Mouse (Mus musculus): Measurements from ENCODE around the gene Olfr1317. TPM values are rescaled to one million over a fixed set of nuclear protein-coding genes. Genes with fewer than 3 reads are reported as not detected.

Olfr1317 gene
- not detected in 2 replicates for polyA plus RNA-seq (2015; fragmentation: Nextera tagmentation; extraction: Ambion mirVana)

- no peak within 1 kb of the TSS for H3K4me3 ChIP-seq
- ATAC-seq (ENCODE audit: low FRiP score, low read depth), result no peak
Observed at GRCm38 (mm10) chr2:112140029-112140428, at the start of gene Olfr1317. Olfr1317 (plus strand) TSS chr2:112140329.

DNA sequence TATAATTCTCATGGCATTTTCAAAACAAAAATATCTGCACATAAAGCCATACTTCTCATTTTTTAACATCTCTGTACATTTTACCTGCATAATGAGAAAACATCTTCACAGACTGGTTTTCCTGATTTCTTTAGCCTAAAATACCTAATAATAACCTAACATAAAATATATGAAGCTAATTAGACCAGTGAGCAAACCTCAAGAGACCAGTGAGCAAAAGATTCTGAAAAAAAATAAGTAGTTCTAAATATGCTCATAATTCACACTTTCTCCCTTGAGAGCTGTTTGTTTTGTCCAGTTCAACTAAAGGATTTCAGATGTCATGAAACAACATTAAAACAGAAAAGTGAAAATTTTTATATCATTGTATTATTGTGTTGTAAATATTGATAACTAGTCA is 43.4 kb upstream of the Olfr1317 start, which contains the start of gene Olfr1314:
Gene Olfr1314, minus strand, starts transcription at position 101 of the 400 bp plus-strand sequence.
- Histone ChIP-seq H3K4me3 (no peak within 1 kb of the TSS), H3K4me2 (replicated peaks) (no peak within 1 kb of the TSS), H3K27ac (no peak within 1 kb of the TSS), H3K9me3 (no peaks in the 10 kb centered on the region), H3K4me1 (no peaks in the 10 kb centered on the region), H3K36me3 (no peaks in the 10 kb centered on the region), H3K27me3 (no peaks in the 10 kb centered on the region), H3K9ac (no peak within 1 kb of the TSS)
- ATAC-seq (ENCODE audit: low FRiP score, low read depth), result no peak

More at GRCm38 (mm10) chr2:112140029-112140428, at the start of gene Olfr1317:
- Histone ChIP-seq H3K36me3 (no peaks in the 10 kb centered on the region), H3K4me2 (replicated peaks) (no peak within 1 kb of the TSS), H3K27ac (no peak within 1 kb of the TSS), H3K9me3 (no peaks in the 10 kb centered on the region), H3K27me3 (no peaks in the 10 kb centered on the region), H3K9ac (no peak within 1 kb of the TSS), H3K4me1 (no peaks in the 10 kb centered on the region)
- 71% methylated on average over 2 of the region's 2 CpGs for WGBS

DNA sequence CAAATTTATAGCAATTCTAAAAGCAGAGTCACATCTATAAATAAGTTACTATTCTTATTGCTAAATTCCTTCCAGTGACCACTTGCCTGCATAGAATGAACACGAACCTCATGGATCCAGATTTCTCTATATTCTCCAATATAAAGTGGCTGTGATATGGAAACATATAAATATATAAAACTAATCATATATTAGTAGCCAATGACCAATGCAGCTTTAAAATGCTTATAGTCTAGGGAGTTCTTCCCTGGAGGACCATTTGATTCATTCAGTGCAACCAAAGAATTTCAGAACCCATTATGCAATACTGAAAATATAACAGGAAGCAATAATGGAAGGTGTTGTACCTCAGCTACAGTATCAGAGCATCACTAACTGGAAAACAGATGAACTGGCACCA is 24.8 kb upstream of the Olfr1317 start, which contains the start of gene Olfr1315-ps1:
Gene Olfr1315-ps1, minus strand, starts transcription at position 101 of the 400 bp plus-strand sequence.
- Histone ChIP-seq H3K27me3 (no peaks in the 10 kb centered on the region), H3K36me3 (no peaks in the 10 kb centered on the region), H3K27ac (no peak within 1 kb of the TSS), H3K9me3 (no peaks in the 10 kb centered on the region), H3K4me2 (replicated peaks) (no peak within 1 kb of the TSS), H3K4me3 (no peak within 1 kb of the TSS), H3K4me1 (no peaks in the 10 kb centered on the region), H3K9ac (no peak within 1 kb of the TSS)
- 73% methylated on average over 1 of the region's 1 CpGs for WGBS
- no peak for ATAC-seq (ENCODE audit: low FRiP score, low read depth)

DNA sequence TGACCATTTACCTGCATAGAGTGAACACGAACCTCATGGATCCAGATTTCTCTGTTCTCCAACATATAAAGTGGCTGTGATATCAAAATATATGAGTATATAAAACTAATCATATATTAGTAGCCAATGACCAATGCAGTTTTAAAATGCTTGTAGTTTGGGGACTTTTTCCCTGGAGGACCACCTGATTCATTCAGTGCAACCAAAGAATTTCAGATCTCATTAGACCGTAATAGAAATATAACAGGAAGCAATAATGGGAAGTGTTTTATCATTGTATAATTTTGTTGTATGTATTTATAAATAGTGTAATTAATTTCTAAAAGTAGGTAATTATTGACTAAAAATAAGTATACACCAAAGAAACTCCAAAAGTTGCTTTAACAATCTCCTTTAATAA is 5.3 kb upstream of the Olfr1317 start, which contains the start of gene Olfr1316:
Gene Olfr1316, minus strand, starts transcription at position 101 of the 400 bp plus-strand sequence.
- ATAC-seq (ENCODE audit: low FRiP score, low read depth), result no peak
- 89% methylated on average over 2 of the region's 2 CpGs for WGBS
- Histone ChIP-seq H3K4me1 (no peaks in the 10 kb centered on the region), H3K27ac (no peak within 1 kb of the TSS), H3K4me3 (no peak within 1 kb of the TSS), H3K9me3 (no peaks in the 10 kb centered on the region), H3K27me3 (no peaks in the 10 kb centered on the region), H3K36me3 (no peaks in the 10 kb centered on the region), H3K9ac (no peak within 1 kb of the TSS), H3K4me2 (replicated peaks) (no peak within 1 kb of the TSS)

- Histone ChIP-seq H3K36me3 (no peaks in the 10 kb centered on the region), H3K4me3 (no peak within 1 kb of the TSS), H3K4me2 (replicated peaks) (no peak within 1 kb of the TSS), H3K27ac (no peak within 1 kb of the TSS), H3K9ac (no peak within 1 kb of the TSS), H3K4me1 (no peaks in the 10 kb centered on the region), H3K27me3 (no peaks in the 10 kb centered on the region), H3K9me3 (no peaks in the 10 kb centered on the region)
- no peak for ATAC-seq (ENCODE audit: low FRiP score, low read depth)
Observed at GRCm38 (mm10) chr2:112153898-112154297, 13.8 kb downstream of the Olfr1317 start, which contains the start of gene Olfr1318. Olfr1318 (plus strand) TSS chr2:112154198.

Other genes with a start within 250 kb of the Olfr1317 start
- not detected in 2 replicates for gene Olfr1306, start 224.1 kb upstream of the Olfr1317 start, polyA plus RNA-seq (2015; fragmentation: Nextera tagmentation; extraction: Ambion mirVana)
- gene Olfr1307, start 190.9 kb upstream of the Olfr1317 start, polyA plus RNA-seq (2015; fragmentation: Nextera tagmentation; extraction: Ambion mirVana), result 0.01 TPM in 1 of 2 replicates, not detected in the other
- gene Olfr1308, start 175.4 kb upstream of the Olfr1317 start, polyA plus RNA-seq (2015; fragmentation: Nextera tagmentation; extraction: Ambion mirVana), result not detected in 2 replicates
- not detected in 2 replicates for gene Olfr1309, start 150.0 kb upstream of the Olfr1317 start, polyA plus RNA-seq (2015; fragmentation: Nextera tagmentation; extraction: Ambion mirVana)
- gene Olfr1310, start 127.6 kb upstream of the Olfr1317 start, polyA plus RNA-seq (2015; fragmentation: Nextera tagmentation; extraction: Ambion mirVana), result not detected in 2 replicates
- gene Olfr1311, start 115.9 kb upstream of the Olfr1317 start, polyA plus RNA-seq (2015; fragmentation: Nextera tagmentation; extraction: Ambion mirVana), result not detected in 2 replicates
- not detected in 2 replicates for gene Olfr1312, start 90.1 kb upstream of the Olfr1317 start, polyA plus RNA-seq (2015; fragmentation: Nextera tagmentation; extraction: Ambion mirVana)
- gene Olfr1313, start 62.5 kb upstream of the Olfr1317 start, polyA plus RNA-seq (2015; fragmentation: Nextera tagmentation; extraction: Ambion mirVana), result not detected in 2 replicates
- not detected in 2 replicates for gene Olfr1314, start 43.5 kb upstream of the Olfr1317 start, polyA plus RNA-seq (2015; fragmentation: Nextera tagmentation; extraction: Ambion mirVana)
- gene Olfr1315-ps1, start 24.9 kb upstream of the Olfr1317 start, polyA plus RNA-seq (2015; fragmentation: Nextera tagmentation; extraction: Ambion mirVana), result not detected in 2 replicates
- gene Olfr1316, start 5.4 kb upstream of the Olfr1317 start, polyA plus RNA-seq (2015; fragmentation: Nextera tagmentation; extraction: Ambion mirVana), result not detected in 2 replicates
- 0.08 TPM in 1 of 2 replicates, not detected in the other for gene Olfr1318, start 13.9 kb downstream of the Olfr1317 start, polyA plus RNA-seq (2015; fragmentation: Nextera tagmentation; extraction: Ambion mirVana)
- gene Lpcat4, start 99.1 kb downstream of the Olfr1317 start, polyA plus RNA-seq (2015; fragmentation: Nextera tagmentation; extraction: Ambion mirVana), result 15.2 and 18.4 TPM in 2 replicates
- not detected in 2 replicates for gene Nutm1, start 119.0 kb downstream of the Olfr1317 start, polyA plus RNA-seq (2015; fragmentation: Nextera tagmentation; extraction: Ambion mirVana)
- gene Nop10, start 121.6 kb downstream of the Olfr1317 start, polyA plus RNA-seq (2015; fragmentation: Nextera tagmentation; extraction: Ambion mirVana), result 189 and 193 TPM in 2 replicates
- 9.2 and 9.5 TPM in 2 replicates for gene Slc12a6, start 125.5 kb downstream of the Olfr1317 start, polyA plus RNA-seq (2015; fragmentation: Nextera tagmentation; extraction: Ambion mirVana)
- gene Gm21985, start 126.0 kb downstream of the Olfr1317 start, polyA plus RNA-seq (2015; fragmentation: Nextera tagmentation; extraction: Ambion mirVana), result not detected in 2 replicates
- 114 and 116 TPM in 2 replicates for gene Emc4, start 227.7 kb downstream of the Olfr1317 start, polyA plus RNA-seq (2015; fragmentation: Nextera tagmentation; extraction: Ambion mirVana)
- 48.4 and 53.0 TPM in 2 replicates for gene Katnbl1, start 238.9 kb downstream of the Olfr1317 start, polyA plus RNA-seq (2015; fragmentation: Nextera tagmentation; extraction: Ambion mirVana)